Mouse (Mus musculus) heart, adult 9 months (tissue): Measurements from ENCODE around the gene Psmc3.
A peak's percentile ranks its signal among the peaks of the same experiment; 100 is the strongest.

Experiments
- DNase-seq, 2 experiments: peaks; one replicate each; pipeline ENCODE4 v3.0.0; 2022; ENCODE audit warnings: low spot score in 2 of 2

Psmc3 gene

GRCm38 (mm10) chr2:91053181-91053933 lies 452 bp upstream of the Psmc3 start:
- DNase-seq: no peak

GRCm38 (mm10) chr2:91058435-91058834 lies 4.6 kb downstream of the Psmc3 start:
- no peak for DNase-seq

- no peak for DNase-seq
Measured at GRCm38 (mm10) chr2:91059376-91059775, 5.6 kb downstream of the Psmc3 start.

- no peak for DNase-seq
Measured at GRCm38 (mm10) chr2:91060544-91061355, 6.9 kb downstream of the Psmc3 start.

GRCm38 (mm10) chr2:91061849-91062481 lies 8.2 kb downstream of the Psmc3 start:
- peak; percentile 61 to 69 for DNase-seq

- no peak for DNase-seq
Measured at GRCm38 (mm10) chr2:91062779-91063606, 9.2 kb downstream of the Psmc3 start.

- no peak for DNase-seq
Measured at GRCm38 (mm10) chr2:91064211-91064610, 10.4 kb downstream of the Psmc3 start.

GRCm38 (mm10) chr2:91065544-91065943 lies 11.7 kb downstream of the Psmc3 start:
- DNase-seq: peak in 1 of 2 experiments; percentile 38

- DNase-seq: peak in 1 of 2 experiments; percentile 28
Measured at GRCm38 (mm10) chr2:91066455-91066854, 12.6 kb downstream of the Psmc3 start.

GRCm38 (mm10) chr2:91068162-91068871 lies 14.5 kb downstream of the Psmc3 start:
- no peak for DNase-seq

- no peak for DNase-seq
Measured at GRCm38 (mm10) chr2:91068872-91069165, 15.0 kb downstream of the Psmc3 start.

GRCm38 (mm10) chr2:91069306-91070000 lies 15.6 kb downstream of the Psmc3 start:
- no peak for DNase-seq

GRCm38 (mm10) chr2:91070076-91070800 lies 16.4 kb downstream of the Psmc3 start, which contains the start of gene Slc39a13:
Slc39a13 (minus strand) TSS chr2:91070417.
- peak; percentile 98 for DNase-seq

GRCm38 (mm10) chr2:91071059-91071458 lies 17.2 kb downstream of the Psmc3 start:
- no peak for DNase-seq

- DNase-seq: no peak
Measured at GRCm38 (mm10) chr2:91072092-91072491, 18.3 kb downstream of the Psmc3 start.

- no peak for DNase-seq
Measured at GRCm38 (mm10) chr2:91077957-91078313, 24.1 kb downstream of the Psmc3 start.

- DNase-seq: no peak
Measured at GRCm38 (mm10) chr2:91078314-91079025, 24.7 kb downstream of the Psmc3 start.

GRCm38 (mm10) chr2:91079026-91079384 lies 25.2 kb downstream of the Psmc3 start:
- no peak for DNase-seq

GRCm38 (mm10) chr2:91080784-91081513 lies 27.1 kb downstream of the Psmc3 start:
- DNase-seq: no peak
